Mouse (Mus musculus) G1E (cell line): ENCODE measurements around the gene Bend6.
A peak's percentile ranks its signal among the peaks of the same experiment; 100 is the strongest.

ENCODE experiments used
- CTCF ChIP-seq: IDR thresholded peaks from 2 replicates; pipeline ENCODE4 v1.5.1; 2012; ENCODE audit warnings: low read depth, low read length, inconsistent platforms, mixed read lengths
- GATA2 ChIP-seq: IDR thresholded peaks from 2 replicates; pipeline ENCODE4 v1.6.1; 2012; ENCODE audit warnings: low read depth, low read length, inconsistent platforms, borderline replicate concordance

GRCm38 (mm10) chr1:33892784-33893183, 14.8 kb downstream of the Bend6 start:
- TF ChIP-seq CTCF = peak; percentile 27; the same call in 1 of the 2 replicates
- TF ChIP-seq GATA2 = no peak
